Mouse (Mus musculus): ENCODE data around the gene Nup35. TPM values are rescaled to one million over a fixed set of nuclear protein-coding genes. Genes with fewer than 3 reads are reported as not detected.

Nup35 gene
- total RNA-seq, 4 experiments from 2014 or later: 15.0 to 22.8 (median 19.2) TPM

GRCm38 (mm10) chr2:80638364-80639241 lies 21.6 kb downstream of the Nup35 start:
- peak; percentile 86 to 94 for DNase-seq (ENCODE audit: low spot score in 2 of 2)

- no peak for DNase-seq (ENCODE audit: low spot score in 2 of 2)
Measured at GRCm38 (mm10) chr2:80639398-80639797, 22.4 kb downstream of the Nup35 start.

- DNase-seq (ENCODE audit: low spot score in 2 of 2): no peak
Measured at GRCm38 (mm10) chr2:80639864-80640263, 22.8 kb downstream of the Nup35 start.

- DNase-seq (ENCODE audit: low spot score in 2 of 2): no peak
Measured at GRCm38 (mm10) chr2:80661414-80661813, 44.4 kb downstream of the Nup35 start.

- DNase-seq (ENCODE audit: low spot score in 2 of 2): no peak
Measured at GRCm38 (mm10) chr2:80662682-80663081, 45.6 kb downstream of the Nup35 start.

- DNase-seq (ENCODE audit: low spot score in 2 of 2): peak in 1 of 2 experiments; percentile 19
Measured at GRCm38 (mm10) chr2:80667396-80667964, 50.4 kb downstream of the Nup35 start.

GRCm38 (mm10) chr2:80669868-80670666 lies 53.0 kb downstream of the Nup35 start:
- DNase-seq (ENCODE audit: low spot score in 2 of 2): no peak

- no peak for DNase-seq (ENCODE audit: low spot score in 2 of 2)
Measured at GRCm38 (mm10) chr2:80678803-80679202, 61.8 kb downstream of the Nup35 start.

- DNase-seq (ENCODE audit: low spot score in 2 of 2): no peak
Measured at GRCm38 (mm10) chr2:80683727-80684239, 66.7 kb downstream of the Nup35 start.

- no peak for DNase-seq (ENCODE audit: low spot score in 2 of 2)
Measured at GRCm38 (mm10) chr2:80684396-80685071, 67.5 kb downstream of the Nup35 start.

- no peak for DNase-seq (ENCODE audit: low spot score in 2 of 2)
Measured at GRCm38 (mm10) chr2:80688261-80688660, 71.2 kb downstream of the Nup35 start.

- DNase-seq (ENCODE audit: low spot score in 2 of 2): no peak
Measured at GRCm38 (mm10) chr2:80707429-80707828, 90.4 kb downstream of the Nup35 start.

Small RNAs within 50 kb of the gene (microRNA-seq; reads per million reads assigned to microRNA genes)
- 0 reads per million in 2 experiments for gene Mir684-1

Other genes starting within 250 kb of the Nup35 start
- gene Frzb, start 169.6 kb upstream of the Nup35 start, total RNA-seq (2022): 10 to 100 TPM; 24.6 to 29.1 (median 28.7) TPM
- gene Nckap1, start 35.9 kb upstream of the Nup35 start, total RNA-seq (2022): 100 to 1,000 TPM; 456 to 567 (median 512) TPM
- gene Dusp19, start 191 bp upstream of the Nup35 start, total RNA-seq (2022): 10 to 100 TPM; 23.2 to 30.7 (median 26.7) TPM

All from layer of hippocampus, adult 8-10 months (tissue).